Mouse (Mus musculus) brain, adult 10 weeks (tissue): ENCODE data around the gene BC147527. TPM values are rescaled to one million over a fixed set of nuclear protein-coding genes. Genes with fewer than 3 reads are reported as not detected.

Experiments
- polyA plus RNA-seq: library from polyadenylated mRNA; stranded (reverse); fragments of 350-450 nt; fragmentation: Illumina TruSeq; extraction: RNeasy Lipid Tissue Mini Kit (QIAGEN cat#74804); gene quantifications from one replicate; pipeline ENCODE4 v1.2.3, GENCODE M21; 2015; ENCODE audit warnings: low read depth, low replicate concordance

The BC147527 gene
- polyA plus RNA-seq, result not detected

DNA sequence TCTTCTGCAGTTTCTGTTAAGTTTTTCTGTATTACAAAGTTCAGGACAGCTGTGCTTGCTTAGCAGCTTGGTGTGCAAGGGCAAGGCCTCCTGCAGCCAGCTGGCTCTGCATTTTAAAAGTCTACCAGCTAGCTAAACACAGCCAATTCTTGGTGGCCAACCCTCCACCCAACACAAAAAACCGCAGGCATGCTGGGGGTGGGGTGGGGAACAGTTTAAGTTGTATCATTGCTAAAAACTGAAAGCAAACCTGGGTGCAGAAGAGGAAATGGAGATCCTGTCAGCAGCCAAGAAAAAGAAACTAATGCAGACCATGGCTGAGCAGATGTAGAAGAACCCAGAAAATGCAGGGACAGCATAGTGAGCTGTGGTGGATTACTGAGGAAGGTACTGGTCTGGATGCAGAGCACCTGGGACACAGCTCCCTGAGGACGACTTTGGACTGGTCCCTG, at the start of gene BC147527:
Gene BC147527, plus strand, starts transcription at position 402 of the 452 bp plus-strand sequence.

DNA sequence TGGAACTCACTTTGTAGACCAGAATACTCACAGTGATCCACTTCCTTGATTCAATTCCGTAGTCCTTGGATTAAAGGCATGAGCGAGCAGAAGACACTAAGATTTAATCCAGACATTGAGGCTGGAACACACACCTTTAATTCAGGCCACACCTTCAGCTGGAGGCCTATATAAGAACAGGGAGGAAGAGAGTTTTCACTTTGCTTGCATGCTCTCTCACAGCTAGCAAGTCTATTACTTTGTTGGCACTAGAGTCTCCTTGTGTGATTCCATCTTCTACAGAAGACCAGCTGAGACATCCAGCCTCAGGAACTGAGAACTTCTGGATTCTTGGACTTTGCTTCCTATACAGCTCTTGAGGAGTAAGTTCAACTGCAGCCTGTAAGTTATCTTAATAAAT, 37.3 kb upstream of the BC147527 start, which contains the start of gene AF067061:
Gene AF067061, plus strand, starts transcription at position 245 of the 400 bp plus-strand sequence.

GRCm38 (mm10) chr13:120316578-120316977, 16.4 kb downstream of the BC147527 start, which contains the start of gene Tcstv3:
Gene Tcstv3, plus strand, starts transcription at chr13:120316878.

Other genes with a start within 250 kb of the BC147527 start
- not detected for gene Gm21188, start 248.2 kb upstream of the BC147527 start, polyA plus RNA-seq
- gene Gm20767, start 160.1 kb upstream of the BC147527 start, polyA plus RNA-seq, result not detected
- gene Gm21818, start 128.0 kb upstream of the BC147527 start, polyA plus RNA-seq, result not detected
- gene Gm21762, start 84.4 kb upstream of the BC147527 start, polyA plus RNA-seq, result not detected
- not detected for gene Gm21731, start 61.3 kb upstream of the BC147527 start, polyA plus RNA-seq
- not detected for gene AF067061, start 37.3 kb upstream of the BC147527 start, polyA plus RNA-seq
- not detected for gene Tcstv3, start 16.5 kb downstream of the BC147527 start, polyA plus RNA-seq